Mouse (Mus musculus) heart, adult 2 months (tissue): ENCODE measurements around the gene Snai3. TPM values are rescaled to one million over a fixed set of nuclear protein-coding genes. Genes with fewer than 3 reads are reported as not detected.

Experiments
- DNase-seq, 2 experiments: peaks; one replicate each; pipeline ENCODE4 v3.0.0; 2021
- H3K27ac ChIP-seq: fragments of 200-600 bp; 2 replicates; pipeline ENCODE4 v1.8.1; 2022
- H3K27me3 ChIP-seq: fragments of 200-500 bp; 2 replicates; pipeline ENCODE4 v1.6.1; 2012; ENCODE audit warnings: mild to moderate bottlenecking, low read length, inconsistent platforms, mixed read lengths; ENCODE audit not compliant: control insufficient read depth, insufficient read depth
- H3K36me3 ChIP-seq: fragments of 200-500 bp; 2 replicates; pipeline ENCODE4 v1.6.1; 2012; ENCODE audit warnings: low read length, inconsistent platforms; ENCODE audit not compliant: control insufficient read depth, insufficient read depth
- H3K4me1 ChIP-seq: fragments of 200-500 bp; 2 replicates; pipeline ENCODE4 v1.6.1; 2011; ENCODE audit warnings: low read length; ENCODE audit not compliant: control insufficient read depth, insufficient read depth
- H3K4me3 ChIP-seq: fragments of 200-600 bp; 2 replicates; pipeline ENCODE4 v1.8.1; 2022
- H3K79me2 ChIP-seq: fragments of 200-500 bp; replicated peaks from 2 replicates; pipeline ENCODE4 v1.6.1; 2012; ENCODE audit warnings: mild to moderate bottlenecking, inconsistent platforms, low read length, moderate library complexity, mixed read lengths; ENCODE audit not compliant: control insufficient read depth, insufficient read depth
- H3K9ac ChIP-seq: fragments of 200-500 bp; 2 replicates; pipeline ENCODE4 v1.6.1; 2012; ENCODE audit warnings: low read depth, mild to moderate bottlenecking, control low read depth, inconsistent platforms, low read length, mixed read lengths
- CTCF ChIP-seq: fragments of 200-600 bp; IDR thresholded peaks from 2 replicates; pipeline ENCODE4 v1.8.1; 2022; ENCODE audit warnings: antibody characterized with exemption, mild to moderate bottlenecking, moderate library complexity
- EP300 ChIP-seq: fragments of 200-500 bp; IDR thresholded peaks from 2 replicates; pipeline ENCODE4 v1.6.1; 2011; ENCODE audit warnings: low read depth, low read length, control low read depth; ENCODE audit not compliant: insufficient read depth
- POLR2A ChIP-seq: fragments of 200-500 bp; IDR thresholded peaks from 2 replicates; pipeline ENCODE4 v1.6.1; 2011; ENCODE audit warnings: mild to moderate bottlenecking, low read depth, low read length, control low read depth; ENCODE audit not compliant: insufficient read depth
- whole genome bisulfite sequencing: fragments of 180-500 bp; shearing (Covaris S2); methylation state at CpG from one replicate; pipeline ENCODE4 v1.1.7; 2018; 5-methylcytosine and 5-hydroxymethylcytosine counted together
- intact Hi-C: fragments of 180-260 bp; cut with DNase I; formaldehyde crosslinking; loops from one replicate; pipeline ENCODE4 v1.15.1; 2025
- polyA plus RNA-seq: library from polyadenylated mRNA; depleted of rRNA; stranded (reverse); fragments of >200 nt; gene quantifications from 2 replicates; pipeline ENCODE4 v1.2.3, GENCODE M21; 2012
- total RNA-seq, 2 experiments: library from RNA; stranded (reverse); gene quantifications; 2 replicates each; pipeline ENCODE4 v1.2.3; 2021

Snai3 gene
- total and polyA plus RNA-seq, 3 experiments, result 1.6 to 8.2 (median 8.1) TPM

GRCm38 (mm10) chr8:122470691-122471090 lies 10.2 kb upstream of the Snai3 start:
- no peak for DNase-seq
- no peak for TF ChIP-seq EP300
- TF ChIP-seq CTCF, result no peak
- no peak for TF ChIP-seq POLR2A
- 80% methylated on average over 5 of the region's 5 CpGs for WGBS
- Histone ChIP-seq H3K36me3 (no peaks in the 10 kb centered on the region), H3K27me3 (no peaks in the 10 kb centered on the region), H3K9ac (no peak overlapping the region), H3K27ac (no peak overlapping the region), H3K4me1 (peaks cover 4% of the 10 kb centered on the region), H3K79me2 (no peaks in the 10 kb centered on the region; the same call in 1 of the 2 replicates), H3K4me3 (no peak overlapping the region)
- intact Hi-C loops, result loop anchor here (10.0 kb wide), 1 partner anchor 744 kb away; the partner anchor contains the start of genes Chmp1a and Spata33

DNA sequence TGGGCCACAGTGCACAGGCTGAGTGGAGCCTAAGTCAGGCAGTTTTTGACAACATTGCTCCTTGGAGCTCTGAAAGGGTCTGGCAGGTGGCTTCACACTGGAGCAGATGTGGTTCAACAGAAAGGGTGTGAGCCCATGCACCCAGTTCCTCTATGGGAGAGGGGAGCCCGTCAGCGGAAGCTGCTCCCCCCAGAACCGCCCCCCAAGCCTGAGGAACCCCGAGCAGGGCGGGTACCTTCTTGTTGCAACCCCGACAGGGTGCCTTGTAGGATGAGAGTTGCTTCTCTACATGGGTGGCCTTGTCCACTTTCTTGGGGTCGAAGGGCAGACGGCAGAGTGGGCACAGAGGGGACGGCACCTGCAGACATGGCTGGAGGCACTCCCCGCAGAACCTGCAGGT lies 9.4 kb upstream of the Snai3 start:
- no peak overlapping the region for H3K9ac ChIP-seq
- TF ChIP-seq CTCF, result no peak
- no peak for TF ChIP-seq POLR2A
- TF ChIP-seq EP300, result no peak
- no peaks in the 10 kb centered on the region for H3K36me3 ChIP-seq
- intact Hi-C loops, result loop anchor here (10.0 kb wide), 1 partner anchor 745 kb away; the partner anchor contains the start of genes Chmp1a and Spata33
- no peak overlapping the region for H3K27ac ChIP-seq
- WGBS, result 85% methylated on average over 10 of the region's 10 CpGs
- H3K4me3 ChIP-seq, result no peak overlapping the region
- H3K27me3 ChIP-seq, result no peaks in the 10 kb centered on the region
- H3K79me2 ChIP-seq, result no peaks in the 10 kb centered on the region; the same call in 1 of the 2 replicates
- no peak for DNase-seq
- peaks cover 3% of the 10 kb centered on the region for H3K4me1 ChIP-seq

DNA sequence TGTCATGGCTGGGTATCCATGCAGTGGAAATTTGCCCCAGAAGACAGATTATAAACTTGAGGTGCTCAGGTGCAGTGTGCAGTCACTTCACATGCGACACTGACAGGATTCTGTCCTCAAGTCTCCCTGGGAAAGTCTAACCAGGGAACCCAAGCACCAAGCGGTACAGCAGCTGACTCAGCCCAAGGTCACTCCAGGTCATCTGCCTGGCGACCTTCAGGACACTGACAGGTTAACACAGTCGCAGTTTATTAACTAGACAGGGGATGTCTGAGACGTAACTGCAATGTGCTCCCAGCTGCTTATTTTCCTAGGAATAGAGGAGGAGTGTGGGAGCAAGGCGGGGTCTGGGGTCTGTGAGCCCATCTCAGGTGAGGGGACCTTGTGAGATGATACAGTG lies 8.9 kb upstream of the Snai3 start:
- H3K36me3 ChIP-seq, result no peaks in the 10 kb centered on the region
- intact Hi-C loops, result no loop called here
- TF ChIP-seq CTCF (no peak), POLR2A (no peak), EP300 (no peak)
- no peak for DNase-seq
- H3K27ac ChIP-seq, result no peak overlapping the region
- no peaks in the 10 kb centered on the region for H3K79me2 ChIP-seq
- no peak overlapping the region for H3K4me3 ChIP-seq
- WGBS, result 61% methylated on average over 6 of the region's 6 CpGs
- H3K27me3 ChIP-seq, result no peaks in the 10 kb centered on the region
- H3K9ac ChIP-seq, result no peak overlapping the region
- no peaks in the 10 kb centered on the region for H3K4me1 ChIP-seq

- intact Hi-C loops, result no loop called here
- H3K4me3 ChIP-seq, result no peak overlapping the region
- DNase-seq, result no peak
- no peaks in the 10 kb centered on the region for H3K36me3 ChIP-seq
- no peak overlapping the region for H3K27ac ChIP-seq
- no peaks in the 10 kb centered on the region for H3K27me3 ChIP-seq
- no peaks in the 10 kb centered on the region for H3K79me2 ChIP-seq
- H3K4me1 ChIP-seq, result no peaks in the 10 kb centered on the region
- H3K9ac ChIP-seq, result no peak overlapping the region
- TF ChIP-seq POLR2A, result no peak
- TF ChIP-seq EP300, result no peak
- TF ChIP-seq CTCF, result no peak
- 88% methylated on average over 13 of the region's 13 CpGs for WGBS
Observed at GRCm38 (mm10) chr8:122467816-122468215, 7.3 kb upstream of the Snai3 start.

DNA sequence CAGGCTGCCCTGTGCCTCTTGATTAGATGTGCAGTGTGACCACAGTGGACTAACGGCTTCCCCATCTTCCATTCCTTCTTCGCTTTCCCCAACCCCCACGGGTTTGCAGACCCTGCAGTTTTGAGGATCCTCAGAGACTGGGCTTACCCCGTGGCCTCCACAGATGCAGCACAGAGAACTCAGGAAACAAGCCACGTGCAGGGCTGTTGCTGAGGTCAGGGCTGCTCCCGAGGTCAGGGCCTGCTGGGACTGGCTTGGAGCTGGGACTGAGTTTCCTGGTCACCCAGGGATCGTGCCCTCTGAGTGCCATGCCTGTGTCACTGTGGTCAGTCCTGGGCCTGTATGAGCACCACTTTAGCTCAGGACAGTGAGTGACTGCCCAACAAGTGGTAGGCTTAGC lies 4.5 kb upstream of the Snai3 start:
- TF ChIP-seq CTCF (no peak), EP300 (no peak)
- no peak overlapping the region for H3K27ac ChIP-seq
- H3K4me3 ChIP-seq, result no peak overlapping the region
- intact Hi-C loops, result no loop called here
- no peak for DNase-seq
- H3K36me3 ChIP-seq, result no peaks in the 10 kb centered on the region
- H3K4me1 ChIP-seq, result peaks cover 2% of the 10 kb centered on the region; the same call in 1 of the 2 replicates
- no peaks in the 10 kb centered on the region for H3K27me3 ChIP-seq
- H3K9ac ChIP-seq, result no peak overlapping the region
- H3K79me2 ChIP-seq, result no peaks in the 10 kb centered on the region
- 64% methylated on average over 7 of the region's 7 CpGs for WGBS

- Histone ChIP-seq H3K9ac (no peak overlapping the region), H3K4me3 (no peak overlapping the region), H3K27ac (no peak overlapping the region), H3K36me3 (no peaks in the 10 kb centered on the region), H3K4me1 (peaks cover 4% of the 10 kb centered on the region; the same call in 1 of the 2 replicates), H3K27me3 (no peaks in the 10 kb centered on the region), H3K79me2 (no peaks in the 10 kb centered on the region)
- TF ChIP-seq EP300 (no peak), POLR2A (no peak), CTCF (no peak)
- no peak for DNase-seq
- intact Hi-C loops, result no loop called here
- 39% methylated on average over 12 of the region's 12 CpGs for WGBS
Observed at GRCm38 (mm10) chr8:122463651-122464640, 3.4 kb upstream of the Snai3 start.
